Mouse (Mus musculus): ENCODE data around the gene Tnfsf15. TPM values are rescaled to one million over a fixed set of nuclear protein-coding genes. Genes with fewer than 3 reads are reported as not detected.

Tnfsf15 gene
- polyA plus RNA-seq, 1 experiment, result 0.25 TPM

DNA sequence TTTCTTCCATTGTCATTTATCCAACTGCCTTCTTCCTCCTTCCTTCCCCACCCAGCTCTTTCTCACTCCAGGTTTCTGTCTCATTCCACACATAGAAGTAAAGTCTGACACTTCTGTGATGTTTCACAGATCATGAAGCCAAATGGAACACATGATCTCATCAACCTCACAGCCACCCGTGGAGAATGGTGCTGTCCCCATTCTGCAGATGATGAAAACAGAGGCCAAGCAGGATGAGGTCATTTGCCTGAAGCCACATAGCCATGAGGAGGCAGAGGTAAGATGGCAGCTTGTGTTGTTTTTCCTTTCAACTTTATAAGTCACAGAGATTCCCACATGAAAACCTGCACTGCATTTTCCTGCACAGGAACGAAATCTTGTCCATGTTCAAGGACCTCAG lies 27.6 kb upstream of the Tnfsf15 start:
- no peaks in the 10 kb centered on the region for H3K36me3 ChIP-seq (ENCODE audit: control insufficient read depth, insufficient read depth, low read length)
- WGBS, result 85% methylated on average over 2 of the region's 2 CpGs
- no peak overlapping the region for H3K4me3 ChIP-seq (ENCODE audit: low read depth, low read length)
- TF ChIP-seq POLR2A (IDR thresholded peaks at IDR 0.05; ENCODE audit: low read depth, low read length) (no peak), CTCF (IDR thresholded peaks at IDR 0.05; ENCODE audit: extremely low read depth, insufficient read length, insufficient replicate concordance, low read depth, low read length) (no peak)
- no peak overlapping the region for H3K27ac ChIP-seq (ENCODE audit: insufficient read depth, low read depth, low read length)
- no peaks in the 10 kb centered on the region for H3K4me1 ChIP-seq (ENCODE audit: control insufficient read depth, insufficient read depth, insufficient read length, low read length)
- no peaks in the 10 kb centered on the region for H3K27me3 ChIP-seq (ENCODE audit: control insufficient read depth, insufficient read depth, low read length)

DNA sequence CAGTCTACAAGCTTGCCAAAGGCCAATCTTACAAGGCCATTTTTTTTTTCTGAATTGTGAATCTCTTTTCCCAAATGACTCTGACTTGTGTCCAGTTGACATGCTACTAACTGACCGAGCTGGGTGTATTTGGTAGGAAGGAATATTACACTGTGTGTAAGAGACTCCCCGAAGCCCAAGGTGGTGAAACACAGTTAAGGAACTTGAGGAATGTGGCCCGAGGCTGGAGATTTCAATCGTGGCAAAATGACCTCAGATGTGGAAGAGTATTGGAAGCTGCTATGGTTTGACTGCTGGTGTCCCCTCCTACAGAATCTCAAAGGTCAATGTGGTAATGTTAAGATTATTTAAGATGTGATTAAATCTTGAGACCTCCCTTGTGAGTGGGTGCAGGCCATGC lies 26.4 kb upstream of the Tnfsf15 start:
- no peak overlapping the region for H3K4me3 ChIP-seq (ENCODE audit: low read depth, low read length)
- no peak overlapping the region for H3K27ac ChIP-seq (ENCODE audit: insufficient read depth, low read depth, low read length)
- WGBS, result 73% methylated on average over 4 of the region's 4 CpGs
- no peak for TF ChIP-seq POLR2A (IDR thresholded peaks at IDR 0.05; ENCODE audit: low read depth, low read length)
- TF ChIP-seq CTCF (IDR thresholded peaks at IDR 0.05; ENCODE audit: extremely low read depth, insufficient read length, insufficient replicate concordance, low read depth, low read length), result no peak
- H3K27me3 ChIP-seq (ENCODE audit: control insufficient read depth, insufficient read depth, low read length), result no peaks in the 10 kb centered on the region
- no peaks in the 10 kb centered on the region for H3K36me3 ChIP-seq (ENCODE audit: control insufficient read depth, insufficient read depth, low read length)
- no peaks in the 10 kb centered on the region for H3K4me1 ChIP-seq (ENCODE audit: control insufficient read depth, insufficient read depth, insufficient read length, low read length)

GRCm38 (mm10) chr4:63769161-63769560 lies 24.2 kb upstream of the Tnfsf15 start:
- Histone ChIP-seq H3K4me3 (ENCODE audit: low read depth, low read length) (no peak overlapping the region), H3K27me3 (ENCODE audit: control insufficient read depth, insufficient read depth, low read length) (no peaks in the 10 kb centered on the region), H3K36me3 (ENCODE audit: control insufficient read depth, insufficient read depth, low read length) (no peaks in the 10 kb centered on the region), H3K27ac (ENCODE audit: insufficient read depth, low read depth, low read length) (no peak overlapping the region), H3K4me1 (ENCODE audit: control insufficient read depth, insufficient read depth, insufficient read length, low read length) (no peaks in the 10 kb centered on the region)
- 82% methylated on average over 3 of the region's 3 CpGs for WGBS
- TF ChIP-seq CTCF (IDR thresholded peaks at IDR 0.05; ENCODE audit: extremely low read depth, insufficient read length, insufficient replicate concordance, low read depth, low read length) (no peak), POLR2A (IDR thresholded peaks at IDR 0.05; ENCODE audit: low read depth, low read length) (no peak)

DNA sequence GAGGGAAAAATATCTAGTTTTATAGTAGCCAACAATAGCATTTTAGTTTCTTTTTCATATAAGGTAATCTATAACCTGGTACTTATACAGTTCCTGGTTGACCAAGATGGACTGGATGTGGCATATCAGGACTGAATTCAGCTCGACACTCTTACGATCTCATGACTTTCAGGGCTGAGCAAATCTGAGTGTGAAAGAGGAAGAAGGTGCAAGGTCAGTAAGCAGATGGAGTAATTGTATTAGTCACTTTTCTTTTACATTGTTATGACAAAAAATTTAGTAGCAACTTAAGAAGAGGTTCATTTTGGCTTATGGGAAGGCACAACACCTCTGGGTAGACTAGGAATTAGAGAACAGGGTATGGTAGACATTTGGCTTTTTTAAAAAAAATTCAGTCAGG lies 20.1 kb upstream of the Tnfsf15 start:
- Histone ChIP-seq H3K27me3 (ENCODE audit: control insufficient read depth, insufficient read depth, low read length) (no peaks in the 10 kb centered on the region), H3K36me3 (ENCODE audit: control insufficient read depth, insufficient read depth, low read length) (no peaks in the 10 kb centered on the region), H3K4me3 (ENCODE audit: low read depth, low read length) (no peak overlapping the region), H3K4me1 (ENCODE audit: control insufficient read depth, insufficient read depth, insufficient read length, low read length) (no peaks in the 10 kb centered on the region), H3K27ac (ENCODE audit: insufficient read depth, low read depth, low read length) (no peak overlapping the region)
- TF ChIP-seq POLR2A (IDR thresholded peaks at IDR 0.05; ENCODE audit: low read depth, low read length) (no peak), CTCF (IDR thresholded peaks at IDR 0.05; ENCODE audit: extremely low read depth, insufficient read length, insufficient replicate concordance, low read depth, low read length) (no peak)
- WGBS, result 41% methylated on average over 2 of the region's 2 CpGs

DNA sequence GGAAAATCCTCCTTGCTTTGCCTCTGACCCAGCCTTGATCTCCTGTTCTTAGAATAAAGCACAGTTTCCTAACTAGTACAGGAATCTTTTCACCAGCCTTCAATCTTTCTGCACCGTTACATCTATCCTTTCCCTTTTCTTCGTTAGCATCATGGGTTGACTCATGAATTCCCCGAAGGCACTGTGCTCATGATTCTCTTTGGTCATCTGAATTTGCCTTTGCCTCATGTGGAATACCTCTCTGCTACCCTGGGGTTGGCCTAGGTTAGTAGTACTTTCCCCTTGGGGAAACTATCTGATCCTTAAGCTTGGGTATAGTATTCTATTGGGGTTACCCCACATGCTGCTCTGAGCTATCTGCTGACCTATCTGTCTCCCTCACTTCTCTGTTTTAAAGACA lies 15.0 kb upstream of the Tnfsf15 start:
- Histone ChIP-seq H3K27ac (ENCODE audit: insufficient read depth, low read depth, low read length) (no peak overlapping the region), H3K4me3 (ENCODE audit: low read depth, low read length) (no peak overlapping the region), H3K4me1 (ENCODE audit: control insufficient read depth, insufficient read depth, insufficient read length, low read length) (no peaks in the 10 kb centered on the region), H3K36me3 (ENCODE audit: control insufficient read depth, insufficient read depth, low read length) (no peaks in the 10 kb centered on the region), H3K27me3 (ENCODE audit: control insufficient read depth, insufficient read depth, low read length) (no peaks in the 10 kb centered on the region)
- TF ChIP-seq CTCF (IDR thresholded peaks at IDR 0.05; ENCODE audit: extremely low read depth, insufficient read length, insufficient replicate concordance, low read depth, low read length), result no peak
- no peak for TF ChIP-seq POLR2A (IDR thresholded peaks at IDR 0.05; ENCODE audit: low read depth, low read length)
- 94% methylated on average over 3 of the region's 3 CpGs for WGBS

DNA sequence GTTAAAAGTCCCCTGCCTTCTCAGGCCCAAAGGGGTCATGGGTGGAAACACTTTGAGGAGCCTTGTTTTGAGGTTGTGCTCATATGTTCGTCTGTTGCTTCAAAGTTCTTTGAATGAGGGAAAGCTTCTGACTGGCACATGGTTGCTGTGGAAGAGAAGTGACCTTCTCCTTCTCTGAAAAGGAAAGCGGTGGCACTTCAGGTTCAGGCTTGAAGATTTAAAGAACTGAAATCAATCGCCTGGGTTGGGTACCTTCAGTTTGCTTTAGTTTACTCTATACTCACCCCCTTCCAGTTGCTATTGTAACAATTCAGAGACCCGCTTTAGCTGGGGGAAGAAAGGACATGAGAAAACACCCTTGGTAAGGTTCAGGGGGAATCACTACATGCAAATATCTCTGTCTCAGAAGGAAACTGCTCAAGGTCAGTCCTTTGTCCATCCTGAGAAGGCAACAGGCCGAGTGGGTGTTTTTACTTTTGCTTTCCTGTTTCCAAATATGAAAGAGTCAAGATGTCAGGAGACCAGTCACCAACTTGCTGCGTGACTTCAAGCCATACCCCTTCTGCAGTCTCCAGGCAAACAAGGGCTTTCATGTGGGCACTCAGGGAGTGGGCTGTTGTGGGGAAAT lies 12.7 kb upstream of the Tnfsf15 start:
- TF ChIP-seq POLR2A (IDR thresholded peaks at IDR 0.05; ENCODE audit: low read depth, low read length) (no peak), CTCF (IDR thresholded peaks at IDR 0.05; ENCODE audit: extremely low read depth, insufficient read length, insufficient replicate concordance, low read depth, low read length) (no peak)
- Histone ChIP-seq H3K36me3 (ENCODE audit: control insufficient read depth, insufficient read depth, low read length) (no peaks in the 10 kb centered on the region), H3K27me3 (ENCODE audit: control insufficient read depth, insufficient read depth, low read length) (no peaks in the 10 kb centered on the region), H3K4me1 (ENCODE audit: control insufficient read depth, insufficient read depth, insufficient read length, low read length) (no peaks in the 10 kb centered on the region), H3K4me3 (ENCODE audit: low read depth, low read length) (no peak overlapping the region), H3K27ac (ENCODE audit: insufficient read depth, low read depth, low read length) (no peak overlapping the region)
- 75% methylated on average over 6 of the region's 6 CpGs for WGBS

DNA sequence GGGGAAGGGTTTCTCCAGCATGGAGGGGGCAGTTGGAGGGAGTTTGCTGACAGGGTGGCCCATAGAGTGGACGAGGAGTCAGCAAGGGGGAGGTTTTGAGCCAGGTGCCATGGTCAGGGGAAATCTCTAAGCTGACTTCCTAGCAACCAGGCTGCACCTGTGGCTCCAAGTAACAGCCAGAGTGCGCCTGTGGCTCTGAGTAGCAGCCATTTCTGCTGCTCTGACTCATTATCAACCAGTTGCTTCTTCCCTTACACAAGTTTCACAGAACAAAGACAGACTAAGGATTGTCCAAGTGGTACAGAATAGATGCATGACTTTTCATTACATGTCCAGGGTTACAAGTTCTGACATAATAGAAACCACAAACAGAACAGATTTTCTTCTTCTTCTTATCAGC lies 11.2 kb upstream of the Tnfsf15 start:
- 68% methylated on average over 2 of the region's 2 CpGs for WGBS

More for the DNA sequence above, 11.2 kb upstream of the Tnfsf15 start:
- TF ChIP-seq POLR2A (IDR thresholded peaks at IDR 0.05; ENCODE audit: low read depth, low read length) (no peak), CTCF (IDR thresholded peaks at IDR 0.05; ENCODE audit: extremely low read depth, insufficient read length, insufficient replicate concordance, low read depth, low read length) (no peak)
- H3K4me3 ChIP-seq (ENCODE audit: low read depth, low read length), result no peak overlapping the region
- H3K36me3 ChIP-seq (ENCODE audit: control insufficient read depth, insufficient read depth, low read length), result no peaks in the 10 kb centered on the region
- H3K4me1 ChIP-seq (ENCODE audit: control insufficient read depth, insufficient read depth, insufficient read length, low read length), result no peaks in the 10 kb centered on the region
- H3K27ac ChIP-seq (ENCODE audit: insufficient read depth, low read depth, low read length), result no peak overlapping the region
- no peaks in the 10 kb centered on the region for H3K27me3 ChIP-seq (ENCODE audit: control insufficient read depth, insufficient read depth, low read length)
